In genomic region chr2:119512292-119512691, GRCm38 (mm10) we compare ENCODE assay signal across 8 mouse cellular contexts. TPM values are rescaled to one million over a fixed set of nuclear protein-coding genes. Genes with fewer than 3 reads are reported as not detected.
A peak's percentile ranks its signal among the peaks of the same experiment; 100 is the strongest.
DNase-seq lines count a peak whose midpoint lies in the region; ATAC-seq and TF ChIP-seq lines count a peak whose summit lies in the region.
"Had no signal": no experiment of that assay in that cellular context is flagged by ENCODE, and none has a peak within 500 bp of the region (broad histone marks: within the 10 kb centered on the region; RNA-seq: fewer than 3 reads in every experiment).

No protein-coding gene starts in this region.

- no peak overlapping the region for H3K4me2 ChIP-seq in limb, embryonic 11.5 days (ENCODE audit: low read depth, severe bottlenecking)
- no peak overlapping the region for H3K4me2 ChIP-seq in forebrain, embryonic 13.5 days
- H3K4me2 ChIP-seq: forebrain, embryonic 15.5 days had no signal

- no peaks in the 10 kb centered on the region for H3K4me1 ChIP-seq in limb, embryonic 11.5 days (ENCODE audit: control insufficient read depth, insufficient read depth, low read length)
- no peaks in the 10 kb centered on the region for H3K4me1 ChIP-seq in limb, embryonic 10.5 days
- H3K4me1 ChIP-seq in ES-Bruce4 (ENCODE audit: control insufficient read depth, insufficient read depth, low read length) = no peaks in the 10 kb centered on the region
- no peaks in the 10 kb centered on the region for H3K4me1 ChIP-seq in small intestine, adult 2 months (ENCODE audit: control insufficient read depth, insufficient read depth, insufficient read length, low read length)
- H3K4me1 ChIP-seq in forebrain, embryonic 13.5 days = no peaks in the 10 kb centered on the region
- H3K4me1 ChIP-seq: forebrain, embryonic 15.5 days had no signal

- TF ChIP-seq EP300 in ES-Bruce4 (IDR thresholded peaks at IDR 0.05; ENCODE audit: insufficient read depth, low read depth, low read length) = no peak

- no peak overlapping the region for H3K4me3 ChIP-seq in limb, embryonic 11.5 days (ENCODE audit: low read depth, low read length)
- H3K4me3 ChIP-seq in limb, embryonic 10.5 days = no peak overlapping the region
- no peak overlapping the region for H3K4me3 ChIP-seq in ES-Bruce4 (ENCODE audit: low read depth, low read length)
- no peak overlapping the region for H3K4me3 ChIP-seq in small intestine, adult 2 months (ENCODE audit: low read depth, low read length)
- H3K4me3 ChIP-seq in forebrain, embryonic 13.5 days = no peak overlapping the region
- H3K4me3 ChIP-seq: forebrain, embryonic 15.5 days had no signal

- DNase-seq in limb, embryonic 11.5 days (ENCODE audit: low spot score) = peak; percentile 23
- DNase-seq in limb, embryonic 10.5 days (ENCODE audit: low spot score) = no peak
- DNase-seq in WW6 (ENCODE audit: low read depth, low spot score) = peak; percentile 14
- no peak for DNase-seq in ovary, postnatal 36 days (ENCODE audit: low spot score)

- H3K27ac ChIP-seq in limb, embryonic 11.5 days (replicated peaks; ENCODE audit: low read depth, low read length) = no peak overlapping the region
- H3K27ac ChIP-seq in limb, embryonic 10.5 days = no peak overlapping the region
- no peak overlapping the region for H3K27ac ChIP-seq in ES-Bruce4 (ENCODE audit: insufficient read depth, low read length)
- H3K27ac ChIP-seq in small intestine, adult 2 months (ENCODE audit: insufficient read depth, low read depth, low read length) = no peak overlapping the region
- no peak overlapping the region for H3K27ac ChIP-seq in forebrain, embryonic 13.5 days
- H3K27ac ChIP-seq: forebrain, embryonic 15.5 days had no signal

- ATAC-seq in limb, embryonic 11.5 days (ENCODE audit: insufficient number of reproducible peaks, low FRiP score, low TSS enrichment, low read depth) = no peak
- ATAC-seq in forebrain, embryonic 13.5 days = no peak
- ATAC-seq: forebrain, embryonic 15.5 days had no signal

- no peaks in the 10 kb centered on the region for H3K36me3 ChIP-seq in limb, embryonic 11.5 days (ENCODE audit: control insufficient read depth, insufficient read depth, low read length)
- no peaks in the 10 kb centered on the region for H3K36me3 ChIP-seq in limb, embryonic 10.5 days
- no peaks in the 10 kb centered on the region for H3K36me3 ChIP-seq in ES-Bruce4 (ENCODE audit: control insufficient read depth, insufficient read depth, low read length, poor library complexity, severe bottlenecking)
- no peaks in the 10 kb centered on the region for H3K36me3 ChIP-seq in small intestine, adult 2 months (ENCODE audit: control insufficient read depth, insufficient read depth, low read length)
- H3K36me3 ChIP-seq in forebrain, embryonic 13.5 days (ENCODE audit: poor library complexity, severe bottlenecking) = no peaks in the 10 kb centered on the region
- H3K36me3 ChIP-seq: forebrain, embryonic 15.5 days had no signal

- TF ChIP-seq CTCF in ES-Bruce4 (IDR thresholded peaks at IDR 0.05; ENCODE audit: low read depth, low read length) = peak; percentile 63
- peak; percentile 24; the same call in 1 of the 2 replicates for TF ChIP-seq CTCF in small intestine, adult 2 months (IDR thresholded peaks at IDR 0.05; ENCODE audit: extremely low read depth, insufficient read length, insufficient replicate concordance, low read depth, low read length)

- TF ChIP-seq POLR2A in ES-Bruce4 (IDR thresholded peaks at IDR 0.05; ENCODE audit: insufficient read depth, low read length) = no peak
- no peak for TF ChIP-seq POLR2A in small intestine, adult 2 months (IDR thresholded peaks at IDR 0.05; ENCODE audit: low read depth, low read length)

- H3K9ac ChIP-seq in limb, embryonic 11.5 days (ENCODE audit: low read length) = no peak overlapping the region
- no peak overlapping the region for H3K9ac ChIP-seq in ES-Bruce4 (ENCODE audit: low read depth, poor library complexity, severe bottlenecking)
- no peak overlapping the region for H3K9ac ChIP-seq in forebrain, embryonic 13.5 days
- H3K9ac ChIP-seq: forebrain, embryonic 15.5 days had no signal

- 76% methylated on average over 3 of the region's 3 CpGs for WGBS in limb, embryonic 11.5 days
- WGBS in limb, embryonic 10.5 days = 74% methylated on average over 3 of the region's 3 CpGs
- 87% methylated on average over 3 of the region's 3 CpGs for WGBS in small intestine, adult 2 months
- 86% methylated on average over 3 of the region's 3 CpGs for WGBS in forebrain, embryonic 13.5 days

- no peaks in the 10 kb centered on the region for H3K9me3 ChIP-seq in limb, embryonic 11.5 days (ENCODE audit: control insufficient read depth, low read length)
- no peaks in the 10 kb centered on the region for H3K9me3 ChIP-seq in limb, embryonic 10.5 days (replicated peaks)
- no peaks in the 10 kb centered on the region for H3K9me3 ChIP-seq in ES-Bruce4 (replicated peaks; ENCODE audit: control insufficient read depth, insufficient read depth, low read length, poor library complexity, severe bottlenecking)
- no peaks in the 10 kb centered on the region for H3K9me3 ChIP-seq in forebrain, embryonic 13.5 days (replicated peaks)
- H3K9me3 ChIP-seq: forebrain, embryonic 15.5 days had no signal

- H3K27me3 ChIP-seq in limb, embryonic 11.5 days (ENCODE audit: control insufficient read depth, insufficient read depth, low read length) = no peaks in the 10 kb centered on the region
- H3K27me3 ChIP-seq in limb, embryonic 10.5 days (ENCODE audit: low read depth, poor library complexity, severe bottlenecking) = no peaks in the 10 kb centered on the region
- H3K27me3 ChIP-seq in ES-Bruce4 (ENCODE audit: control insufficient read depth, insufficient read depth, low read length, poor library complexity, severe bottlenecking) = no peaks in the 10 kb centered on the region
- H3K27me3 ChIP-seq in small intestine, adult 2 months (ENCODE audit: control insufficient read depth, insufficient read depth, low read length) = no peaks in the 10 kb centered on the region
- no peaks in the 10 kb centered on the region for H3K27me3 ChIP-seq in forebrain, embryonic 13.5 days
- H3K27me3 ChIP-seq: forebrain, embryonic 15.5 days had no signal

RNA-seq across cellular contexts. Expression of gene Ino80, which starts 34.8 kb away (rescaled TPM):
- polyA plus RNA-seq in limb, embryonic 11.5 days (2014; fragmentation: Nextera tagmentation; extraction: Ambion mirVana) = 5.2 TPM in 2 replicates
- polyA plus RNA-seq in limb, embryonic 10.5 days (2016; fragmentation: Nextera tagmentation; extraction: Ambion mirVana) = 3.1 and 3.8 TPM in 2 replicates
- polyA plus RNA-seq in ES-Bruce4 (2011; ENCODE audit: insufficient read depth, insufficient read length, low read depth, missing spikeins) = 27.8 and 28.0 TPM in 2 replicates
- polyA plus RNA-seq in small intestine, adult 2 months (2012; rRNA removed) = 2.1 and 4.6 TPM in 2 replicates
- 4.1 and 4.6 TPM in 2 replicates for polyA plus RNA-seq in forebrain, embryonic 13.5 days (2015; fragmentation: Nextera tagmentation; extraction: Ambion mirVana)

RNA-seq across cellular contexts. Expression of gene Exd1, which starts 35.1 kb away (rescaled TPM):
- 0.29 and 0.43 TPM in 2 replicates for polyA plus RNA-seq in limb, embryonic 11.5 days (2014; fragmentation: Nextera tagmentation; extraction: Ambion mirVana)
- polyA plus RNA-seq in limb, embryonic 10.5 days (2016; fragmentation: Nextera tagmentation; extraction: Ambion mirVana) = 0.44 and 0.67 TPM in 2 replicates
- 1.8 and 2.4 TPM in 2 replicates for polyA plus RNA-seq in ES-Bruce4 (2011; ENCODE audit: insufficient read depth, insufficient read length, low read depth, missing spikeins)
- polyA plus RNA-seq in small intestine, adult 2 months (2012; rRNA removed) = 0.09 and 0.10 TPM in 2 replicates
- polyA plus RNA-seq in forebrain, embryonic 13.5 days (2015; fragmentation: Nextera tagmentation; extraction: Ambion mirVana) = 0.34 and 0.59 TPM in 2 replicates

RNA-seq across cellular contexts. Expression of gene Chp1, which starts 35.2 kb away (rescaled TPM):
- 60.7 and 65.5 TPM in 2 replicates for polyA plus RNA-seq in limb, embryonic 11.5 days (2014; fragmentation: Nextera tagmentation; extraction: Ambion mirVana)
- polyA plus RNA-seq in limb, embryonic 10.5 days (2016; fragmentation: Nextera tagmentation; extraction: Ambion mirVana) = 46.9 and 57.3 TPM in 2 replicates
- 50.6 and 52.6 TPM in 2 replicates for polyA plus RNA-seq in ES-Bruce4 (2011; ENCODE audit: insufficient read depth, insufficient read length, low read depth, missing spikeins)
- 58.2 and 102 TPM in 2 replicates for polyA plus RNA-seq in small intestine, adult 2 months (2012; rRNA removed)
- 65.7 and 69.6 TPM in 2 replicates for polyA plus RNA-seq in forebrain, embryonic 13.5 days (2015; fragmentation: Nextera tagmentation; extraction: Ambion mirVana)

Comparison
In these comparisons a context has a peak if more than half of its experiments do, and no peak if none do; other contexts are left out.
1. DNase-seq: peak in limb, embryonic 11.5 days (single experiment) and WW6 (single experiment); none in limb, embryonic 10.5 days (single experiment) and ovary, postnatal 36 days (single experiment).